Mouse (Mus musculus): ENCODE results near the gene Pomgnt2. TPM values are rescaled to one million over a fixed set of nuclear protein-coding genes. Genes with fewer than 3 reads are reported as not detected.

Gene Pomgnt2
- total RNA-seq, 1 experiment, result 12.9 TPM

DNA sequence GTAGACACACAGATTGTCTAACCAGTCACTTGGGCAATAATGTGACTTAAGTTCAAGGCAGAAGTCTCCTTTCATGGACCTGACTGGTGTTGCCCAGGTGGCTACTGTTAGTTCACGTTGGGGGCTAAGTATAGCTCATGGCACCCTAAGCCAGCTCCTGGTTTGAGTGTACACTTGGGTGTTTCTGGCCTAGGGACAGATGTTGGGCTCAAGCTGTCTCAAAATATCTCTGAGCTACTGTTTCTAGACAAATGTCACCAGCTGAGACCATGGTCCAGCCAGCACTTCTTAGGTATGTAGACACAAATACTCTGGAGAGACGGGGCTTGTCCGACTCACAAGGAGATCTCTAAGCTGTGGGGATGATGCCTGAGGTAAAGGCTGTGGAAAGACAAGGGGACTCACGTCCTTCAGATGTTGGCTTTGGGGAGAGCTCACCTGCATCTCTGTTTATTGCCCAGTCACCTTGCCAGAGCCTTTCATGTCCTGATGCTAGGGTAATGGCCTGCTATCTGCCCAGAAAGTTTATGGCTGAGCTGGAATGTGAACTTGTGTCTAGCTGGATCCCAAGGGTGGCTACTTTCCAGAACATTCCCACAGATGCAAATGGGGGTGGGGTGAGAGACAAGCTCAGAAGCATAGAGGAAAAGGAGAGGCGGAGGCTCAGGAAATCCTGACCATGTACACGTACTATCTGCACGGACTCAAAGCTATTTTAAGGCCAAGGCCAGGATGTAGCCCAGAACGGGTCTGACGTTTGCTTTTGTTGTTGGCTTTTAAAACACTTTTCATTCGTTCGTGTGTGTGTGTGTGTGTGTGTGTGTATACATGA is 31.2 kb upstream of the Pomgnt2 start:
- Histone ChIP-seq H3K27ac (ENCODE audit: insufficient read depth, low read depth, low read length, poor library complexity, severe bottlenecking) (no peak overlapping the region), H3K9me3 (ENCODE audit: control insufficient read depth, insufficient read depth, low read depth, low read length) (no peaks in the 10 kb centered on the region), H3K4me3 (ENCODE audit: insufficient read depth in 1 of 2, low read depth in 1 of 2, low read length in 2 of 2, poor library complexity in 1 of 2, severe bottlenecking in 1 of 2) (no peak overlapping the region), H3K36me3 (ENCODE audit: control insufficient read depth, insufficient read depth, low read length, poor library complexity, severe bottlenecking) (no peaks in the 10 kb centered on the region), H3K9ac (ENCODE audit: insufficient read depth, low read depth, low read length, poor library complexity, severe bottlenecking) (no peak overlapping the region), H3K4me1 (ENCODE audit: control insufficient read depth in 2 of 2, insufficient read depth in 2 of 2, low read length in 2 of 2, poor library complexity in 1 of 2) (no peaks in the 10 kb centered on the region)
- in situ Hi-C loops (cut with MboI; ENCODE audit: low sequenced_read_pairs in 2 of 2, unreplicated experiment in 2 of 2), result no loop called here
- TF ChIP-seq ZC3H11A (IDR thresholded peaks at IDR 0.05; ENCODE audit: borderline replicate concordance, low read depth, low read length) (no peak), HCFC1 (IDR thresholded peaks at IDR 0.05; ENCODE audit: borderline replicate concordance, insufficient read depth, low read length) (no peak), CHD2 (IDR thresholded peaks at IDR 0.05; ENCODE audit: low read depth, low read length) (no peak), ZNF384 (IDR thresholded peaks at IDR 0.05; ENCODE audit: low read depth, low read length) (no peak), MAFK (IDR thresholded peaks at IDR 0.05; ENCODE audit: insufficient read depth, low read depth, low read length) (no peak)
- no peak for DNase-seq (ENCODE audit: low read depth, low spot score)

DNA sequence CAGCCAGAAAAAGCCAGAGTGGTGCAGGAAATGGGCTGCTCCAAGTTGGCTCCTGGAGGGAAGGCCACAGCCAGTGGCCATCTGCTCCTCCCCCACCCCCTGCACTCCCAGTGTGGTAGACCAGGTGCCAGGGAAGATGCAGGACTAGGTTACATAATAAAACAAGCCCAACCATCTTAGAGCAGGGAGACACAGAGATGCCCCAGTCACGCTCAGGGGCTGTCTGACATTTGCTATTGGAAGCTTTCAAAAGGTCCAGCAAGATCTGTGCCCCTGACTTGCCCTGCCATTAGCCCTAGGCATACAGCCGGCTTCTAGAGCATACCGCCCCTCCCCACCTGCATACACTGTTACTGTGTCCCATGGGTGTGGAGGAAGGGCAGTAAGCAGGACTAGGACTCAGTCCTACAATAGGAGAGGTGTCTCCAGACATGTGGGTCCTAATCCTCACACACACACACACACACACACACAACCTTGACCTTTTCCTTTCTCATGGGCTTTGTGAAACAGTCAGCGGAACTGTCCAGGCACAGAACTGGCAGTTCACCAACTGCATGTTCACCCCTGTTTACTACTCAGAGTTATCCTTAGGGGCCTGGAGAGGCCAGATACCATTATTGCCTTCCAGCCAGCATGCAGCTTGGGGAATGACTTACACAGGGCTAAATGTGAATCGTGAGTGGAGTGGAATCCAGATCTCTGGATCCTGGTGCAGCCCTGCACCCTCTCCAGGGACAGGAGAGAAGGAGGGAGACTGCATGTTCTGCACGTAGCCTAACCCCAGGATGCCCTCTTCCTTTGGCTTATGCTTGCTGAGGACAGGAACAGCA is 30.4 kb upstream of the Pomgnt2 start:
- H3K4me3 ChIP-seq (ENCODE audit: insufficient read depth in 1 of 2, low read depth in 1 of 2, low read length in 2 of 2, poor library complexity in 1 of 2, severe bottlenecking in 1 of 2), result no peak overlapping the region
- TF ChIP-seq MAFK (IDR thresholded peaks at IDR 0.05; ENCODE audit: insufficient read depth, low read depth, low read length) (no peak), ZC3H11A (IDR thresholded peaks at IDR 0.05; ENCODE audit: borderline replicate concordance, low read depth, low read length) (no peak), CHD2 (IDR thresholded peaks at IDR 0.05; ENCODE audit: low read depth, low read length) (no peak), HCFC1 (IDR thresholded peaks at IDR 0.05; ENCODE audit: borderline replicate concordance, insufficient read depth, low read length) (no peak), ZNF384 (IDR thresholded peaks at IDR 0.05; ENCODE audit: low read depth, low read length) (no peak)
- H3K27ac ChIP-seq (ENCODE audit: insufficient read depth, low read depth, low read length, poor library complexity, severe bottlenecking), result no peak overlapping the region
- no peaks in the 10 kb centered on the region for H3K9me3 ChIP-seq (ENCODE audit: control insufficient read depth, insufficient read depth, low read depth, low read length)
- DNase-seq (ENCODE audit: low read depth, low spot score), result no peak
- H3K36me3 ChIP-seq (ENCODE audit: control insufficient read depth, insufficient read depth, low read length, poor library complexity, severe bottlenecking), result no peaks in the 10 kb centered on the region
- in situ Hi-C loops (cut with MboI; ENCODE audit: low sequenced_read_pairs in 2 of 2, unreplicated experiment in 2 of 2), result no loop called here
- no peaks in the 10 kb centered on the region for H3K4me1 ChIP-seq (ENCODE audit: control insufficient read depth in 2 of 2, insufficient read depth in 2 of 2, low read length in 2 of 2, poor library complexity in 1 of 2)
- no peak overlapping the region for H3K9ac ChIP-seq (ENCODE audit: insufficient read depth, low read depth, low read length, poor library complexity, severe bottlenecking)

DNA sequence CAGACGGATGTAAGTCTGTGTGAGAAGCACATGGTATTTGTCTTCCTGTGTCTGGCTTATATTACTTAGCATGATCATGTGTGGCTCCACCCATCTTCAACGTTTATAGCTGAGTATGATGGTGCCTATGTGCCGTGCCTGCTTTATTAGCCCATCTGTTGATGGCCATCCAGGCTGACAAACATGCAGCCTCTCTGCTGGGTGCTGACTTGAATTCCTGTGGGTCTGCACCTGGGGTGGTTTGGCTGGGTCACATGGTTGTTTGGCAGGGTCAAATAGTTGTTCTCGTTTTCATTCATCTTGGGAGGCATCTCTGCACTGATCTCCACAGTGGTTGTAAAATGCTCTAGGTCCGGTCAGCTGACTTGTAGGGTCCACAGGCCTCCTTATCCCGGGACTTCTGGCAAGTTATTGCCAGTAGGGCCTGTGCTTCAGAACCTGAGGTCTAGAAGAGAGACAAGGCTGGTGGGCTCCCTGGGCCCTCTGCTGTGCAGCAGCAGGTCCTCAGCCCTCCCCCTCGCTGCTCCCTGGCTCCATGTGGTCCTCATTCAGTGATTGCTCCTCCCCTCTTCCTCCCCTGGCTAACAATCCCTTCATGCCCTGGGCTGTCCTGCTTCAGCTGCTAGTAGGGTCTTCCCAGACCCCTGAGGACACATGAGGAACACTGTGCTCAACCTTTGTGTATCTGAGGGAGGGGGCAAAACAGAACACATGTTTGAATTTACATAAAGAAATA is 29.1 kb upstream of the Pomgnt2 start:
- TF ChIP-seq ZNF384 (IDR thresholded peaks at IDR 0.05; ENCODE audit: low read depth, low read length), result no peak
- TF ChIP-seq MAFK (IDR thresholded peaks at IDR 0.05; ENCODE audit: insufficient read depth, low read depth, low read length), result no peak
- no peak for TF ChIP-seq CHD2 (IDR thresholded peaks at IDR 0.05; ENCODE audit: low read depth, low read length)
- TF ChIP-seq ZC3H11A (IDR thresholded peaks at IDR 0.05; ENCODE audit: borderline replicate concordance, low read depth, low read length), result no peak
- TF ChIP-seq HCFC1 (IDR thresholded peaks at IDR 0.05; ENCODE audit: borderline replicate concordance, insufficient read depth, low read length), result no peak
- H3K9ac ChIP-seq (ENCODE audit: insufficient read depth, low read depth, low read length, poor library complexity, severe bottlenecking), result no peak overlapping the region
- H3K4me1 ChIP-seq (ENCODE audit: control insufficient read depth in 2 of 2, insufficient read depth in 2 of 2, low read length in 2 of 2, poor library complexity in 1 of 2), result no peaks in the 10 kb centered on the region
- DNase-seq (ENCODE audit: low read depth, low spot score), result no peak
- H3K4me3 ChIP-seq (ENCODE audit: insufficient read depth in 1 of 2, low read depth in 1 of 2, low read length in 2 of 2, poor library complexity in 1 of 2, severe bottlenecking in 1 of 2), result no peak overlapping the region
- H3K9me3 ChIP-seq (ENCODE audit: control insufficient read depth, insufficient read depth, low read depth, low read length), result no peaks in the 10 kb centered on the region
- H3K36me3 ChIP-seq (ENCODE audit: control insufficient read depth, insufficient read depth, low read length, poor library complexity, severe bottlenecking), result no peaks in the 10 kb centered on the region
- no peak overlapping the region for H3K27ac ChIP-seq (ENCODE audit: insufficient read depth, low read depth, low read length, poor library complexity, severe bottlenecking)
- in situ Hi-C loops (cut with MboI; ENCODE audit: low sequenced_read_pairs in 2 of 2, unreplicated experiment in 2 of 2), result no loop called here

DNA sequence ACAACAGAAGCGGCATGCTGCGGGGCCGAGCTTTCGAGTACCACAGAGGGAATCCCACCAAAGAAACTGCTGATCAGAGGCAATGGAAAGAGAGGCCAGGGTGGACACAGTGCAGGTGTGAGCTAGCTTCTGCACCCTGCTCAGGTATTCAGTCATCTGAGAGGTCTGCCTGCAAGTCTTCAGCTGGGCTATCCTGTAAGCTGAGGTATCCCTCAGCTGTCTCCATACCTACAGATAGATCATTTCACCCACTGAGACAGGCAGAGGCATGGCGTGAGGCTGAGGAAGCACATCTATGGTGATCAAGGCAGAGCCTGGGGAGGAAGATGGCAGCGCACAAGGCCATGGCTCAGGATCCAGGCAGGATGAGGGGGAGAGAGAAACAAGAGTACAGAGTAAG is 27.5 kb upstream of the Pomgnt2 start:
- no peak for TF ChIP-seq CHD2 (IDR thresholded peaks at IDR 0.05; ENCODE audit: low read depth, low read length)
- no peak for TF ChIP-seq HCFC1 (IDR thresholded peaks at IDR 0.05; ENCODE audit: borderline replicate concordance, insufficient read depth, low read length)
- TF ChIP-seq ZC3H11A (IDR thresholded peaks at IDR 0.05; ENCODE audit: borderline replicate concordance, low read depth, low read length), result no peak
- no peak for TF ChIP-seq MAFK (IDR thresholded peaks at IDR 0.05; ENCODE audit: insufficient read depth, low read depth, low read length)
- TF ChIP-seq ZNF384 (IDR thresholded peaks at IDR 0.05; ENCODE audit: low read depth, low read length), result no peak
- in situ Hi-C loops (cut with MboI; ENCODE audit: low sequenced_read_pairs in 2 of 2, unreplicated experiment in 2 of 2), result no loop called here
- DNase-seq (ENCODE audit: low read depth, low spot score), result no peak

More for the DNA sequence above, 27.5 kb upstream of the Pomgnt2 start:
- Histone ChIP-seq H3K27ac (ENCODE audit: insufficient read depth, low read depth, low read length, poor library complexity, severe bottlenecking) (no peak overlapping the region), H3K4me3 (ENCODE audit: insufficient read depth in 1 of 2, low read depth in 1 of 2, low read length in 2 of 2, poor library complexity in 1 of 2, severe bottlenecking in 1 of 2) (no peak overlapping the region), H3K9ac (ENCODE audit: insufficient read depth, low read depth, low read length, poor library complexity, severe bottlenecking) (no peak overlapping the region), H3K9me3 (ENCODE audit: control insufficient read depth, insufficient read depth, low read depth, low read length) (no peaks in the 10 kb centered on the region), H3K36me3 (ENCODE audit: control insufficient read depth, insufficient read depth, low read length, poor library complexity, severe bottlenecking) (no peaks in the 10 kb centered on the region), H3K4me1 (ENCODE audit: control insufficient read depth in 2 of 2, insufficient read depth in 2 of 2, low read length in 2 of 2, poor library complexity in 1 of 2) (no peaks in the 10 kb centered on the region)

All from ES-E14 (cell line).